Mouse (Mus musculus): ENCODE results near the gene Dock7. TPM values are rescaled to one million over a fixed set of nuclear protein-coding genes. Genes with fewer than 3 reads are reported as not detected.
A peak's percentile ranks its signal among the peaks of the same experiment; 100 is the strongest.

Dock7 gene
- total RNA-seq (2014; rRNA removed), result 25.7 and 29.5 TPM in 2 replicates
- polyA plus RNA-seq (2012; rRNA removed), result 6.7 and 6.8 TPM in 2 replicates

- H3K4me1 ChIP-seq (ENCODE audit: control insufficient read depth, insufficient read depth, low read length), result peaks cover 5% of the 10 kb centered on the region; the same call in 1 of the 2 replicates
- H3K27ac ChIP-seq (replicated peaks; ENCODE audit: insufficient read depth, low read depth, low read length), result no peak within 1 kb of the TSS
- peak within 1 kb of the TSS; percentile 70 for H3K4me3 ChIP-seq (ENCODE audit: insufficient read depth, low read depth, low read length)
- peak within 1 kb of the TSS; percentile 86 for H3K9ac ChIP-seq (ENCODE audit: low read depth, low read length)
- no peaks in the 10 kb centered on the region for H3K36me3 ChIP-seq (ENCODE audit: control insufficient read depth, insufficient read depth, low read length)
- TF ChIP-seq POLR2A (IDR thresholded peaks at IDR 0.05; ENCODE audit: extremely low read depth, insufficient read depth, low read length) (no peak), CTCF (IDR thresholded peaks at IDR 0.05; ENCODE audit: low read depth, low read length) (no peak)
- peaks cover 9% of the 10 kb centered on the region; the same call in 1 of the 2 replicates for H3K79me2 ChIP-seq (ENCODE audit: control insufficient read depth, insufficient read depth, low read length)
- no peaks in the 10 kb centered on the region for H3K27me3 ChIP-seq (ENCODE audit: control insufficient read depth, insufficient read depth, low read length)
- WGBS, result under 1% methylated on average over 108 of the region's 117 CpGs
- peak; percentile 58 for DNase-seq (ENCODE audit: extremely low read depth, low read depth, low spot score)
Observed at GRCm38 (mm10) chr4:99120211-99121122, at the start of gene Dock7. Dock7 (minus strand) TSS chr4:99120915.

- WGBS, result 97% methylated on average over 5 of the region's 5 CpGs
- no peaks in the 10 kb centered on the region for H3K36me3 ChIP-seq (ENCODE audit: control insufficient read depth, insufficient read depth, low read length)
- TF ChIP-seq CTCF (IDR thresholded peaks at IDR 0.05; ENCODE audit: low read depth, low read length), result no peak
- no peak for TF ChIP-seq POLR2A (IDR thresholded peaks at IDR 0.05; ENCODE audit: extremely low read depth, insufficient read depth, low read length)
- H3K4me3 ChIP-seq (ENCODE audit: insufficient read depth, low read depth, low read length), result no peak overlapping the region
- H3K27me3 ChIP-seq (ENCODE audit: control insufficient read depth, insufficient read depth, low read length), result no peaks in the 10 kb centered on the region
- H3K27ac ChIP-seq (replicated peaks; ENCODE audit: insufficient read depth, low read depth, low read length), result no peak overlapping the region
- no peaks in the 10 kb centered on the region for H3K4me1 ChIP-seq (ENCODE audit: control insufficient read depth, insufficient read depth, low read length)
- H3K9ac ChIP-seq (ENCODE audit: low read depth, low read length), result no peak overlapping the region
- H3K79me2 ChIP-seq (ENCODE audit: control insufficient read depth, insufficient read depth, low read length), result no peaks in the 10 kb centered on the region
- DNase-seq (ENCODE audit: extremely low read depth, low read depth, low spot score), result no peak
Observed at GRCm38 (mm10) chr4:99168869-99169268, 48.2 kb upstream of the Dock7 start.

- Histone ChIP-seq H3K27ac (replicated peaks; ENCODE audit: insufficient read depth, low read depth, low read length) (no peak overlapping the region), H3K4me1 (ENCODE audit: control insufficient read depth, insufficient read depth, low read length) (no peaks in the 10 kb centered on the region), H3K4me3 (ENCODE audit: insufficient read depth, low read depth, low read length) (no peak overlapping the region), H3K9ac (ENCODE audit: low read depth, low read length) (no peak overlapping the region), H3K36me3 (ENCODE audit: control insufficient read depth, insufficient read depth, low read length) (no peaks in the 10 kb centered on the region), H3K27me3 (ENCODE audit: control insufficient read depth, insufficient read depth, low read length) (no peaks in the 10 kb centered on the region; the same call in 1 of the 2 replicates), H3K79me2 (ENCODE audit: control insufficient read depth, insufficient read depth, low read length) (no peaks in the 10 kb centered on the region)
- DNase-seq (ENCODE audit: extremely low read depth, low read depth, low spot score), result peak; percentile 33
- WGBS, result 49% methylated on average over 4 of the region's 4 CpGs
- TF ChIP-seq CTCF (IDR thresholded peaks at IDR 0.05; ENCODE audit: low read depth, low read length) (no peak), POLR2A (IDR thresholded peaks at IDR 0.05; ENCODE audit: extremely low read depth, insufficient read depth, low read length) (no peak)
Observed at GRCm38 (mm10) chr4:99163547-99163946, 42.8 kb upstream of the Dock7 start.

- no peaks in the 10 kb centered on the region for H3K4me1 ChIP-seq (ENCODE audit: control insufficient read depth, insufficient read depth, low read length)
- 68% methylated on average over 9 of the region's 9 CpGs for WGBS
- H3K79me2 ChIP-seq (ENCODE audit: control insufficient read depth, insufficient read depth, low read length), result no peaks in the 10 kb centered on the region
- H3K36me3 ChIP-seq (ENCODE audit: control insufficient read depth, insufficient read depth, low read length), result no peaks in the 10 kb centered on the region
- no peak overlapping the region for H3K27ac ChIP-seq (replicated peaks; ENCODE audit: insufficient read depth, low read depth, low read length)
- no peak for TF ChIP-seq POLR2A (IDR thresholded peaks at IDR 0.05; ENCODE audit: extremely low read depth, insufficient read depth, low read length)
- no peak for TF ChIP-seq CTCF (IDR thresholded peaks at IDR 0.05; ENCODE audit: low read depth, low read length)
- no peak overlapping the region for H3K9ac ChIP-seq (ENCODE audit: low read depth, low read length)
- no peak overlapping the region for H3K4me3 ChIP-seq (ENCODE audit: insufficient read depth, low read depth, low read length)
- DNase-seq (ENCODE audit: extremely low read depth, low read depth, low spot score), result no peak
- H3K27me3 ChIP-seq (ENCODE audit: control insufficient read depth, insufficient read depth, low read length), result no peaks in the 10 kb centered on the region; the same call in 1 of the 2 replicates
Observed at GRCm38 (mm10) chr4:99163001-99163400, 42.3 kb upstream of the Dock7 start.

GRCm38 (mm10) chr4:99161457-99161971 is 40.8 kb upstream of the Dock7 start:
- Histone ChIP-seq H3K4me3 (ENCODE audit: insufficient read depth, low read depth, low read length) (no peak overlapping the region), H3K9ac (ENCODE audit: low read depth, low read length) (no peak overlapping the region), H3K36me3 (ENCODE audit: control insufficient read depth, insufficient read depth, low read length) (no peaks in the 10 kb centered on the region), H3K27ac (replicated peaks; ENCODE audit: insufficient read depth, low read depth, low read length) (0 out of 2 replicates have a peak overlapping the region, but pooled peaks have one; percentile 16), H3K27me3 (ENCODE audit: control insufficient read depth, insufficient read depth, low read length) (no peaks in the 10 kb centered on the region; the same call in 1 of the 2 replicates), H3K79me2 (ENCODE audit: control insufficient read depth, insufficient read depth, low read length) (no peaks in the 10 kb centered on the region), H3K4me1 (ENCODE audit: control insufficient read depth, insufficient read depth, low read length) (no peaks in the 10 kb centered on the region)
- 64% methylated on average over 6 of the region's 6 CpGs for WGBS
- DNase-seq (ENCODE audit: extremely low read depth, low read depth, low spot score), result no peak
- no peak for TF ChIP-seq POLR2A (IDR thresholded peaks at IDR 0.05; ENCODE audit: extremely low read depth, insufficient read depth, low read length)
- TF ChIP-seq CTCF (IDR thresholded peaks at IDR 0.05; ENCODE audit: low read depth, low read length), result no peak
